In the genomic region with DNA sequence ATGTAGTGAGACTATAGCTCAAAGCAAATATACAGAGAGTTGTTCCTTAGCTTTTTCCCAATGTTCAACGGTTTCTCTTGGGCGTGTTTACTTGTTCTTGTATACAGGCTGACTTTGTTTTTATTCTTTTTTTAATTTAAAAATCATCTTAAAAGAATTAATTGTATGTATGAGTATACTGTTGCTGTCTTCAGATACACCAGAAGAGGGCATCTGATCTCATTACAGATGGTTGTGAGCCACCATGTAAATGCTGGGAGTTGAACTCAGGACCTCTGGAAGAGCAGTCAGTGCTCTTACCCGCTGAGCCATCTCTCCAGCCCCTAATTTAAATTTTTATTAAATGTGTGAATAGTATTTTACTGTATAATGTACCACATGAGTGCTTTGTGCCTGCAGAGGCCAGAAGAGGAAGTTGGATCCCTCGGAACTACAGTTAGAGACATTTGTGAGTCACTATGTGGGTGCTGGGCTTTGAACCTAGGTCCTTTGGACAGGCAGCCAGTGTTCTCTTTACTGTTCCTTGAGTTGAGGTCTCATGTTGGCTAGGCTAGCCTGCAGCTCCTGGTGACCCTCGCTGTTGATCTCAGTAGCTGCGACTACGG, we compare ENCODE assay signal across 26 mouse cellular contexts. TPM values are rescaled to one million over a fixed set of nuclear protein-coding genes. Genes with fewer than 3 reads are reported as not detected.
DNase-seq lines count a peak whose midpoint lies in the region; ATAC-seq and TF ChIP-seq lines count a peak whose summit lies in the region.
"Had no signal": no experiment of that assay in that cellular context is flagged by ENCODE, and none has a peak within 500 bp of the region (broad histone marks: within the 10 kb centered on the region; RNA-seq: fewer than 3 reads in every experiment).

No protein-coding gene starts in this region.

- TF ChIP-seq CTCF in kidney, postnatal 0 days (IDR thresholded peaks at IDR 0.05; ENCODE audit: low read depth) = peak; percentile 48

- no peak for ATAC-seq in kidney, postnatal 0 days (replicated peaks; ENCODE audit: low FRiP score, low read depth)
- ATAC-seq in megakaryocyte, adult 5-6 weeks (ENCODE audit: poor library complexity, severe bottlenecking) = 0 out of 2 replicates have a peak, but pooled peaks have one; percentile 30
- no peak for ATAC-seq in intestine, embryonic 16.5 days
- ATAC-seq: forebrain, embryonic 15.5 days; hindbrain, embryonic 16.5 days; midbrain, embryonic 15.5 days had no signal

- peaks cover 3% of the 10 kb centered on the region for H3K4me1 ChIP-seq in kidney, postnatal 0 days (replicated peaks; ENCODE audit: insufficient read depth, low read length)
- peaks cover 12% of the 10 kb centered on the region for H3K4me1 ChIP-seq in intestine, embryonic 16.5 days (ENCODE audit: control insufficient read depth, insufficient read depth, low read length)

- WGBS in kidney, postnatal 0 days = 94% methylated on average over 7 of the region's 7 CpGs
- 97% methylated on average over 7 of the region's 7 CpGs for WGBS in intestine, embryonic 16.5 days

- H3K9ac ChIP-seq in kidney, postnatal 0 days (ENCODE audit: low read depth, low read length) = no peak overlapping the region
- no peak overlapping the region for H3K9ac ChIP-seq in intestine, embryonic 16.5 days (ENCODE audit: low read depth, low read length)
- H3K9ac ChIP-seq: embryonic facial prominence, embryonic 13.5 days; forebrain, embryonic 15.5 days; heart, embryonic 13.5 days; limb, embryonic 12.5 days; liver, embryonic 15.5 days; midbrain, embryonic 15.5 days had no signal

- no peak overlapping the region for H3K4me3 ChIP-seq in kidney, postnatal 0 days (replicated peaks; ENCODE audit: low read depth, low read length)
- H3K4me3 ChIP-seq in intestine, embryonic 16.5 days (ENCODE audit: low read length) = no peak overlapping the region
- H3K4me3 ChIP-seq: embryonic facial prominence, embryonic 13.5 days; forebrain, embryonic 15.5 days; heart, embryonic 13.5 days; limb, embryonic 12.5 days; liver, embryonic 15.5 days; midbrain, embryonic 15.5 days had no signal

- peaks cover 57% of the 10 kb centered on the region for H3K36me3 ChIP-seq in kidney, postnatal 0 days (ENCODE audit: insufficient read depth, low read length)
- peaks cover 40% of the 10 kb centered on the region for H3K36me3 ChIP-seq in intestine, embryonic 16.5 days (ENCODE audit: control insufficient read depth, insufficient read depth, low read length)

- H3K27ac ChIP-seq in kidney, postnatal 0 days = no peak overlapping the region
- no peak overlapping the region for H3K27ac ChIP-seq in intestine, embryonic 16.5 days (ENCODE audit: low read length)
- H3K27ac ChIP-seq: embryonic facial prominence, embryonic 13.5 days; forebrain, embryonic 15.5 days; heart, embryonic 13.5 days; limb, embryonic 12.5 days; liver, embryonic 15.5 days; midbrain, embryonic 15.5 days had no signal

- no peaks in the 10 kb centered on the region for H3K9me3 ChIP-seq in kidney, postnatal 0 days (replicated peaks; ENCODE audit: low read length)
- H3K9me3 ChIP-seq in intestine, embryonic 16.5 days (ENCODE audit: control insufficient read depth, low read length) = no peaks in the 10 kb centered on the region
- H3K9me3 ChIP-seq: embryonic facial prominence, embryonic 13.5 days; forebrain, embryonic 15.5 days; heart, embryonic 13.5 days; limb, embryonic 12.5 days; liver, embryonic 15.5 days; midbrain, embryonic 15.5 days had no signal

- peak; percentile 13 for DNase-seq in cerebellum, adult 11-12 months
- DNase-seq in cerebellum, adult 8-10 months = no peak
- DNase-seq in kidney, postnatal 0 days (ENCODE audit: low spot score) = no peak
- DNase-seq in kidney, postnatal 36 days = no peak
- peak; percentile 67 for DNase-seq in 416B (ENCODE audit: low read depth)
- DNase-seq in urinary bladder, postnatal 4 days (ENCODE audit: low spot score in 2 of 2) = no peak
- DNase-seq: adrenal gland, postnatal 25 days; cerebellum, adult 2 months; heart, adult 11 months; kidney, adult 18-20 months; kidney, postnatal 10 days; lung, postnatal 10 days; retina, postnatal 1 day had no signal

- no peaks in the 10 kb centered on the region for H3K27me3 ChIP-seq in kidney, postnatal 0 days (ENCODE audit: insufficient read depth, low read length)
- H3K27me3 ChIP-seq in intestine, embryonic 16.5 days (replicated peaks; ENCODE audit: control insufficient read depth, insufficient read depth, low read length) = no peaks in the 10 kb centered on the region
- H3K27me3 ChIP-seq: embryonic facial prominence, embryonic 13.5 days; forebrain, embryonic 15.5 days; heart, embryonic 13.5 days; limb, embryonic 12.5 days; liver, embryonic 15.5 days; midbrain, embryonic 15.5 days had no signal

- no peak overlapping the region for H3K4me2 ChIP-seq in kidney, postnatal 0 days (ENCODE audit: low read length)
- H3K4me2 ChIP-seq in intestine, embryonic 16.5 days (ENCODE audit: low read depth, low read length) = no peak overlapping the region
- H3K4me2 ChIP-seq: embryonic facial prominence, embryonic 13.5 days; forebrain, embryonic 15.5 days; heart, embryonic 13.5 days; limb, embryonic 12.5 days; liver, embryonic 15.5 days; midbrain, embryonic 15.5 days had no signal

RNA-seq across cellular contexts. Expression of a gene that starts 6.7 kb away (rescaled TPM):
- polyA plus RNA-seq in kidney, postnatal 0 days (2015; fragmentation: Nextera tagmentation; extraction: Ambion mirVana) = 61.3 and 63.3 TPM in 2 replicates
- total RNA-seq in megakaryocyte, adult 5-6 weeks (2015) = 42.2 and 61.8 TPM in 2 replicates
- 110 and 165 TPM in 2 replicates for total RNA-seq in megakaryocyte, adult 5-6 weeks (2017)
- polyA plus RNA-seq in intestine, embryonic 16.5 days (2015; fragmentation: Nextera tagmentation; extraction: Ambion mirVana) = 112 and 119 TPM in 2 replicates

RNA-seq across cellular contexts. Expression of a gene that starts 8.9 kb away (rescaled TPM):
- 0.16 and 0.20 TPM in 2 replicates for polyA plus RNA-seq in kidney, postnatal 0 days (2015; fragmentation: Nextera tagmentation; extraction: Ambion mirVana)
- 0.07 TPM in 1 of 2 replicates, not detected in the other for total RNA-seq in megakaryocyte, adult 5-6 weeks (2015)
- total RNA-seq in megakaryocyte, adult 5-6 weeks (2017) = 0.11 TPM in 1 of 2 replicates, not detected in the other
- polyA plus RNA-seq in intestine, embryonic 16.5 days (2015; fragmentation: Nextera tagmentation; extraction: Ambion mirVana) = 0.18 and 0.27 TPM in 2 replicates

RNA-seq across cellular contexts. Expression of a gene that starts 20.3 kb away (rescaled TPM):
- 2.3 and 3.7 TPM in 2 replicates for polyA plus RNA-seq in kidney, postnatal 0 days (2015; fragmentation: Nextera tagmentation; extraction: Ambion mirVana)
- 1.4 and 1.5 TPM in 2 replicates for total RNA-seq in megakaryocyte, adult 5-6 weeks (2015)
- 0.22 TPM in 1 of 2 replicates, not detected in the other for total RNA-seq in megakaryocyte, adult 5-6 weeks (2017)
- polyA plus RNA-seq in intestine, embryonic 16.5 days (2015; fragmentation: Nextera tagmentation; extraction: Ambion mirVana) = 11.3 TPM in 2 replicates
- total RNA-seq: gastrocnemius, adult 18-20 months; hematopoietic stem cell, adult 5-6 weeks; left cerebral cortex, adult 18-20 months had no signal

RNA-seq across cellular contexts. Expression of a gene that starts 25.8 kb away (rescaled TPM):
- polyA plus RNA-seq in kidney, postnatal 0 days (2015; fragmentation: Nextera tagmentation; extraction: Ambion mirVana) = 133 and 141 TPM in 2 replicates
- 85.8 and 141 TPM in 2 replicates for total RNA-seq in megakaryocyte, adult 5-6 weeks (2015)
- 13.2 and 31.2 TPM in 2 replicates for total RNA-seq in megakaryocyte, adult 5-6 weeks (2017)
- polyA plus RNA-seq in intestine, embryonic 16.5 days (2015; fragmentation: Nextera tagmentation; extraction: Ambion mirVana) = 159 and 181 TPM in 2 replicates

RNA-seq across cellular contexts. Expression of a gene that starts 35.0 kb away (rescaled TPM):
- 0.54 and 0.72 TPM in 2 replicates for polyA plus RNA-seq in kidney, postnatal 0 days (2015; fragmentation: Nextera tagmentation; extraction: Ambion mirVana)
- total RNA-seq in megakaryocyte, adult 5-6 weeks (2015) = not detected in 2 replicates
- total RNA-seq in megakaryocyte, adult 5-6 weeks (2017) = 0.22 TPM in 1 of 2 replicates, not detected in the other
- 0.38 and 0.57 TPM in 2 replicates for polyA plus RNA-seq in intestine, embryonic 16.5 days (2015; fragmentation: Nextera tagmentation; extraction: Ambion mirVana)
- total RNA-seq: megakaryocyte-erythroid progenitor cell, adult 5-6 weeks had no signal

Comparison
In these comparisons a context has a peak if more than half of its experiments do, and no peak if none do; other contexts are left out.
1. DNase-seq: peak in cerebellum, adult 11-12 months (single experiment) and 416B (single experiment); none in cerebellum, adult 8-10 months (single experiment), kidney, postnatal 0 days (single experiment), kidney, postnatal 36 days (0 of 2) and urinary bladder, postnatal 4 days (0 of 2).